Mouse (Mus musculus) liver, adult 2 months (tissue): ENCODE results near the gene Ubl7. TPM values are rescaled to one million over a fixed set of nuclear protein-coding genes. Genes with fewer than 3 reads are reported as not detected.
A peak's percentile ranks its signal among the peaks of the same experiment; 100 is the strongest.

ENCODE experiments used
- DNase-seq: peaks from one replicate; pipeline ENCODE4 v3.0.0-alpha.2; 2011; ENCODE audit warnings: low read depth, low spot score; ENCODE audit errors: extremely low read depth
- H3K27ac ChIP-seq: fragments of 200-500 bp; replicated peaks from 2 replicates; pipeline ENCODE4 v1.5.1; 2012; ENCODE audit warnings: low read depth, mild to moderate bottlenecking, control low read depth, inconsistent platforms, low read length; ENCODE audit not compliant: insufficient read depth
- H3K27me3 ChIP-seq: fragments of 200-500 bp; 2 replicates; pipeline ENCODE4 v1.6.1; 2012; ENCODE audit warnings: mild to moderate bottlenecking, moderate library complexity, low read length, inconsistent platforms; ENCODE audit not compliant: control insufficient read depth, insufficient read depth
- H3K36me3 ChIP-seq: fragments of 200-500 bp; 2 replicates; pipeline ENCODE4 v1.6.1; 2012; ENCODE audit warnings: low read length, inconsistent platforms; ENCODE audit not compliant: control insufficient read depth, insufficient read depth
- H3K4me1 ChIP-seq: fragments of 200-500 bp; 2 replicates; pipeline ENCODE4 v1.6.1; 2011; ENCODE audit warnings: low read length; ENCODE audit not compliant: control insufficient read depth, insufficient read depth
- H3K4me3 ChIP-seq: fragments of 200-500 bp; 2 replicates; pipeline ENCODE4 v1.5.1; 2011; ENCODE audit warnings: low read depth, mild to moderate bottlenecking, control low read depth, low read length, moderate library complexity; ENCODE audit not compliant: insufficient read depth
- H3K79me2 ChIP-seq: fragments of 200-500 bp; 2 replicates; pipeline ENCODE4 v1.6.1; 2012; ENCODE audit warnings: inconsistent platforms, mild to moderate bottlenecking, low read length, moderate library complexity; ENCODE audit not compliant: control insufficient read depth, insufficient read depth
- H3K9ac ChIP-seq: fragments of 200-500 bp; 2 replicates; pipeline ENCODE4 v1.6.1; 2012; ENCODE audit warnings: low read depth, mild to moderate bottlenecking, control low read depth, inconsistent platforms, low read length
- CTCF ChIP-seq: fragments of 200-500 bp; IDR thresholded peaks from 2 replicates; pipeline ENCODE4 v1.5.1; 2011; ENCODE audit warnings: low read depth, low read length, control low read depth
- POLR2A ChIP-seq: fragments of 200-500 bp; IDR thresholded peaks from 2 replicates; pipeline ENCODE4 v1.6.1; 2011; ENCODE audit warnings: low read length, control low read depth; ENCODE audit not compliant: insufficient read depth; ENCODE audit errors: extremely low read depth
- WGBS: fragments of 180-500 bp; shearing (Covaris S2); methylation state at CpG from one replicate; pipeline ENCODE4 v1.1.7; 2018; 5-methylcytosine and 5-hydroxymethylcytosine counted together
- polyA plus RNA-seq: library from polyadenylated mRNA; depleted of rRNA; stranded (reverse); fragments of >200 nt; gene quantifications from 2 replicates; pipeline ENCODE4 v1.2.3, GENCODE M21; 2012
- total RNA-seq: library from RNA; depleted of rRNA; stranded (reverse); fragments of >200 nt; gene quantifications from 2 replicates; pipeline ENCODE4 v1.2.3, GENCODE M21; 2014

Gene Ubl7
- total and polyA plus RNA-seq, 2 experiments, result 9.8 to 90.8 TPM

DNA sequence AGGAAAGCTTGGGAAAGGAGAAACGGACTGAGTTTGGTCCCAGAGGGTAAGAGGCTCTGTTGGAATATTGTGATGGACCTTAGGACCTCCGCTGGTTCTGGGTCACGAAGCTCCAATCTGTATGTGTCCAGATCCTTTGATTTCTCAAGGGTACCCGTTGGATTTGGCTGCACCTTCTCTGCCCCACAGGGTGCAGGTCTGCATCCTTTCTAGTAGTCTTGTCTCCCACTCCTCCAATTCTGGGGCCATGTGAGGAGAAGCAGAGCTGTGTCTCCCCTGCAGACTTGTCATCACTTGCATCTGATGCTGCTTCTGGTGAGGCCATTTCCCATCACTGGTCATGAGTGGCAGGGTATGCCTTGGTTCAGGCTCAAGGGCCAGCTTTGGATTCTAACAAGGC is 26.4 kb downstream of the Ubl7 start:
- H3K27ac ChIP-seq, result no peak overlapping the region
- H3K36me3 ChIP-seq, result no peaks in the 10 kb centered on the region
- H3K9ac ChIP-seq, result no peak overlapping the region
- WGBS, result 85% methylated on average over 4 of the region's 4 CpGs
- TF ChIP-seq POLR2A (no peak), CTCF (no peak)
- H3K79me2 ChIP-seq, result no peaks in the 10 kb centered on the region
- H3K4me1 ChIP-seq, result no peaks in the 10 kb centered on the region; the same call in 1 of the 2 replicates
- H3K4me3 ChIP-seq, result no peak overlapping the region
- peaks cover 21% of the 10 kb centered on the region for H3K27me3 ChIP-seq
- DNase-seq, result no peak

DNA sequence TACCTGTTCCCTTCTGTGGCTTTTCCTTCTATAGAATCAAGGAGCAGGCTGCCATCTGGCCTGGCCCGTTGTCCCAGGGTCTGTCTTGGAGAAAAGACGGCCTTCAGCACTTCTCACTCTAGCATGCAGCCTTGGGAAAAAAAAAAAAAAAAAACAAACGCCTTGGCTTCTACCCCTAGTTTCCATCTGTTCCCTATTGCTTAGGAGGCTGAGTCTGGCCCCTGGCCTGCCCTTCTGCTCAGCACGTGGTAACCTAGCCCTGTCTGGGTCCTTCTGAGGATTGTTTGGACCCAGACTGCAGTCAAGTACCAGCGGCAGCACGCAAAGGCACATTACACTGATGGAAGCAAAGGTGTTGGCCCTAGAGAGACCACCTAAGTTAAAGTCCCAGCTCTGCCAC is 26.9 kb downstream of the Ubl7 start:
- H3K27me3 ChIP-seq, result peaks cover 22% of the 10 kb centered on the region

DNA sequence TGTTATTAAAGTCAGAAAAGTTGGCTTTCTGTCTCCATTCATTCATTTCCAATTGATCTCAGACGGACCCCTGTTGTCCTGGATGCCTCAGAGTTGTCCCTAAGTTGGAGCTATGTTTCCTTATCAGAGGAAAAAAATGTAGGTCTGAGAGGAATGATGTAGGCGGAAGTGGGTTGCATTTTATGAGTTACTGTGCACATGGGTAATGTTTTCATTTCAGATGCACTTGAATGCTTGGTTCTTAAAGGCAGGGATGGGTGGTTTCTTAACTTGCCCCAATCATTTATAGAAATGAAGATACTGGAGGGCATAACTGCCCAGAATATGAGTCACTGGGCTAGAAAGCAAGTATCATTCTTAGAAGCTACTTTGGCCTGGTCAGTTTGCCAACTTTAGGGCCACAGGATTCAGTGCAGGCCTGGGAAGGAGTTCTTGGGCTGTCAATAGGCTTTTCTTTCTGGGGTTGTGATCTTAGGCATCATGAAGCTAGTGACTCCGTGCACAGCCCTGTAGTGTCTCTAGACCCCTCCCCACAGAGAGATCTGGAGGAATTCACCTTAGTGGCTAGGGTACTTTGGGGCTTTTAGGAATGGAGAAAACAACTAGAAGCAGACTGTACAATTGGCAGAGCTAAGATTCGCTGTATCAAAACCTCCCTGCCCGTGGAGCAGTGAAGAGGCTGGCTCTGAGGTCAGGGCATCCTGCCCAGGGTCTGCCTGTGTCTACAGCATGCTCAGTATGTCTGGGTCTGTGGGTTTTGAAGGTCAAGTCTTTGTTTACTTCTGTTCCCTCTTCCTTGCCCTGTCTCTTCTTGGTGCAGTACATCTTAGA is 27.7 kb downstream of the Ubl7 start:
- no peak overlapping the region for H3K9ac ChIP-seq
- H3K79me2 ChIP-seq, result no peaks in the 10 kb centered on the region
- no peaks in the 10 kb centered on the region; the same call in 1 of the 2 replicates for H3K4me1 ChIP-seq
- DNase-seq, result no peak
- peaks cover 22% of the 10 kb centered on the region for H3K27me3 ChIP-seq
- H3K4me3 ChIP-seq, result no peak overlapping the region
- TF ChIP-seq CTCF (no peak), POLR2A (no peak)
- no peaks in the 10 kb centered on the region for H3K36me3 ChIP-seq
- H3K27ac ChIP-seq, result no peak overlapping the region
- 83% methylated on average over 5 of the region's 5 CpGs for WGBS

More for the DNA sequence above, 26.9 kb downstream of the Ubl7 start:
- Histone ChIP-seq H3K36me3 (no peaks in the 10 kb centered on the region), H3K79me2 (no peaks in the 10 kb centered on the region), H3K4me3 (no peak overlapping the region), H3K4me1 (no peaks in the 10 kb centered on the region; the same call in 1 of the 2 replicates), H3K27ac (no peak overlapping the region), H3K9ac (no peak overlapping the region)
- TF ChIP-seq POLR2A, result no peak
- TF ChIP-seq CTCF, result no peak
- WGBS, result 79% methylated on average over 6 of the region's 6 CpGs
- no peak for DNase-seq

DNA sequence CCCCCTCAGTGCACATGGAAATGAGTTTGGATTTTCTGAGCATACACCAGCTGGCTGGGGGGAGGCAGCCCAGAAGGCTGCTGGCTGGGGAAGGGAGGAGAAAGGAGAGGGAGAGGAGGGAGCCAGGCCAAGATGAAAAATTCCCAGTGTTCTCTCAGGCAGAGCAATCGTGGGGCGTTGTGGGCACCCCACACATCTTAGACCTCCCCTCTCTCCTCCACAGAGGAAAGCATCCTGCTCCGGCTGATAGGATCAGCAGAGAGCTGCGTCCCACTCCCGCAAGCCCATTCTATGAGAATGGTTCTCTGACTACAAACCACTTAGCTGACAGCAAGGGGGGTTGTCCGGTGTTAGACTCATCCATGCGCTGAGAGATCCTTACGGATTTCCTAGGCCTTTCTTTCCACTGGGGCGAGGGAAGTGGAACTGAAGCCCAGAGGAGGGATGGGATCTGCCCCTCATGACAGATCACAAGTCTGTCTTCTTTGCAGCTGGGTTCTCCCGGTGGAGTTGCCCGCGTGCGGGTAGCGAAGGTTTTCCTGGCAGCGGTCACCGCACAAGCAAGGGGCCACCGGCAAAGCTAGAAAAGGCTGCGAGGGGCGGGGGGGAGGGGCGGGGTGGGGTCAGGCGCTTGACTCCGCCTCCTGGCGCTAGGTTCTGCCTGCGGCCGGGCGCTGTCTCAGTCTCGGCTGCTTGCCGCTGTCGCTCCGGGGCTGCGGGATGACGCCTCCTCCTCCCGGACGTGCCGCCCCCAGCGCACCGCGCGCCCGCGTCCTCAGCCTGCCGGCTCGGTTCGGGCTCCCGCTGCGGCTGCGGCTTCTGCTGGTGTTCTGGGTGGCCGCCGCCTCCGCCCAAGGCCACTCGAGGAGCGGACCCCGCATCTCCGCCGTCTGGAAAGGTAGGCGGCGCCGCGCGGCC is 28.9 kb downstream of the Ubl7 start, which contains the start of gene Sema7a:
Sema7a (plus strand) TSS at position 682 of the 918 bp plus-strand sequence.
- DNase-seq, result peak; percentile 13
- no peaks in the 10 kb centered on the region; the same call in 1 of the 2 replicates for H3K4me1 ChIP-seq
- peak within 1 kb of the TSS; percentile 60 for H3K9ac ChIP-seq
- 8% methylated on average over 60 of the region's 60 CpGs for WGBS
- H3K27ac ChIP-seq, result no peak within 1 kb of the TSS
- TF ChIP-seq CTCF, result no peak
- peaks cover 22% of the 10 kb centered on the region for H3K27me3 ChIP-seq
- H3K36me3 ChIP-seq, result no peaks in the 10 kb centered on the region
- H3K4me3 ChIP-seq, result peak within 1 kb of the TSS; percentile 65
- H3K79me2 ChIP-seq, result no peaks in the 10 kb centered on the region

DNA sequence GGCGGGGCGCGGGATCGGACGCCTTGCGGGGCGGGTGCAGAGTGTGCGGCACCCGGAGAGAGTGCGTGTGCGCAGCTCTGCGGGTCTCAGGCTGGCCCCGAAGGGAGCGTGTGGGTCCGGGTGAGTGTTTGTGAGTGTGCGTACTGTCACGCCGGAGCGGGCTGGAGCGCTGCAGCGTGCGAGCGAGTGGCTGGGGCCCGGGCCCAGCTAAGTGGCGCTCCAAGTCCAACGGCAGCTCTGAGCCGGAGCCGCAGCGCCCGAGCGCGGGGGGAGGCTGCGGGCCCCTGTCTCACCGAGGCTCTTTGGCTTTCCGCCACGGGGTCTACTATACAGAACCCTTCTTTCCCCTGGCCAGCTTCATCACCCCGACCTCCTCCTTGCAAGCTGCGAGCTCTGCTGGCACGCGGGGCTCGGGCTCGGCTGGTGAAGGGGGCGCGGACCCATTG is 29.6 kb downstream of the Ubl7 start:
- no peaks in the 10 kb centered on the region for H3K79me2 ChIP-seq
- no peak for DNase-seq
- H3K36me3 ChIP-seq, result no peaks in the 10 kb centered on the region
- H3K4me1 ChIP-seq, result no peaks in the 10 kb centered on the region; the same call in 1 of the 2 replicates
- H3K4me3 ChIP-seq, result peak overlapping the region; percentile 65
- TF ChIP-seq POLR2A, result no peak
- TF ChIP-seq CTCF, result no peak
- peak overlapping the region; percentile 60 for H3K9ac ChIP-seq
- peaks cover 22% of the 10 kb centered on the region for H3K27me3 ChIP-seq
- H3K27ac ChIP-seq, result no peak overlapping the region
- 1% methylated on average over 44 of the region's 44 CpGs for WGBS
